Mouse (Mus musculus): ENCODE data around the gene Olfr541.

GRCm38 (mm10) chr7:140707536-140708284 is 10.6 kb downstream of the Olfr541 start:
- TF ChIP-seq CTCF (IDR thresholded peaks at IDR 0.05; ENCODE audit: borderline replicate concordance, insufficient read depth, low read depth, low read length): no peak
- no peak for TF ChIP-seq POLR2A (IDR thresholded peaks at IDR 0.05; ENCODE audit: borderline replicate concordance, insufficient read depth, low read length)

Measured in cerebellum, adult 2 months (tissue).